Comparison of ENCODE assay signal across 9 mouse cellular contexts in the genomic region with DNA sequence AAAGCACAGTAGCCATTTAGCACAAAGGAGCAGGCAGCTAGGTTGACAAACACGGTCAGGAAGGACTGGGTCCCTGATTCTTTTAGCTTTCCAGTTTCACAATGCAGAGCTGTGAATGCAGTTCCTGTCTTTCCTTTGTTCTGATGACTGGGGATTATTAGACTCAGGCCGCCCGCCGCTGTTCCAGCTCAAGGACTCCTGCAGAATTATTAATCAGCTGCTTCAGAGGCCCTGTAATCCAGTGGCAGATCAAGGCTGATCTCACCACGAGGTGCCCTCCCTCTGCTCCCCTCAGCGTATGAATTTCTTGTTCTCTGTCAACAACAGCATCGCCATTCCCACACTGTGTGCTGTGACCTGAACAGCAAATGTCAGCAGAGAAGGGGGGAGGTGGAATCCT.
DNase-seq lines count a peak whose midpoint lies in the region; ATAC-seq lines count a peak whose summit lies in the region.
"Had no signal": no experiment of that assay in that cellular context is flagged by ENCODE, and none has a peak within 500 bp of the region (broad histone marks: within the 10 kb centered on the region; RNA-seq: fewer than 3 reads in every experiment).

No protein-coding gene starts in this region.

- H3K9ac ChIP-seq in heart, embryonic 14.5 days (ENCODE audit: low read length), result peak overlapping the region; percentile 21; the same call in 1 of the 2 replicates
- no peak overlapping the region; the same call in 1 of the 2 replicates for H3K9ac ChIP-seq in neural tube, embryonic 14.5 days (replicated peaks; ENCODE audit: low read depth, low read length)

- H3K9me3 ChIP-seq in heart, embryonic 14.5 days (ENCODE audit: control insufficient read depth, low read length), result no peaks in the 10 kb centered on the region
- H3K9me3 ChIP-seq in hindbrain, embryonic 10.5 days, result no peaks in the 10 kb centered on the region
- no peaks in the 10 kb centered on the region for H3K9me3 ChIP-seq in neural tube, embryonic 14.5 days (ENCODE audit: control insufficient read depth, low read length)

- H3K36me3 ChIP-seq in heart, embryonic 14.5 days (ENCODE audit: control insufficient read depth, insufficient read depth, low read length), result peaks cover 9% of the 10 kb centered on the region; the same call in 1 of the 2 replicates
- peaks cover 50% of the 10 kb centered on the region for H3K36me3 ChIP-seq in hindbrain, embryonic 10.5 days
- peaks cover 7% of the 10 kb centered on the region; the same call in 1 of the 2 replicates for H3K36me3 ChIP-seq in neural tube, embryonic 14.5 days (ENCODE audit: control insufficient read depth, insufficient read depth, low read length)

- peak overlapping the region; percentile 19 to 41; a peak in 2 of 4 replicates for H3K27ac ChIP-seq in heart, embryonic 14.5 days (replicated peaks in 1 of 2; ENCODE audit: control insufficient read depth in 1 of 2, insufficient read depth in 1 of 2, low read depth in 2 of 2, low read length in 2 of 2)
- H3K27ac ChIP-seq in hindbrain, embryonic 10.5 days, result peak overlapping the region; percentile 95
- H3K27ac ChIP-seq in neural tube, embryonic 14.5 days (ENCODE audit: low read depth, low read length), result peak overlapping the region; percentile 89
- H3K27ac ChIP-seq: macrophage had no signal

- H3K4me1 ChIP-seq in heart, embryonic 14.5 days (ENCODE audit: control insufficient read depth in 2 of 2, insufficient read depth in 2 of 2, low read length in 2 of 2), result peaks cover 17 to 31% of the 10 kb centered on the region in 2 experiments
- H3K4me1 ChIP-seq in hindbrain, embryonic 10.5 days (replicated peaks), result peaks cover 76% of the 10 kb centered on the region
- peaks cover 49% of the 10 kb centered on the region for H3K4me1 ChIP-seq in neural tube, embryonic 14.5 days (ENCODE audit: control insufficient read depth, insufficient read depth, low read length)

- WGBS in heart, embryonic 14.5 days, result 51% methylated on average over 7 of the region's 7 CpGs
- WGBS in hindbrain, embryonic 10.5 days, result 10% methylated on average over 7 of the region's 7 CpGs
- WGBS in neural tube, embryonic 14.5 days, result 2% methylated on average over 7 of the region's 7 CpGs

- 0 out of 2 replicates have a peak, but pooled peaks have one; percentile 19 for ATAC-seq in heart, embryonic 14.5 days (ENCODE audit: insufficient number of reproducible peaks, insufficient read depth, low FRiP score, low read depth)
- peak; percentile 83 for ATAC-seq in neural tube, embryonic 14.5 days (ENCODE audit: low read depth)
- no peak for ATAC-seq in erythroblast, adult 5-6 weeks (replicated peaks; ENCODE audit: low FRiP score, poor library complexity, severe bottlenecking)
- ATAC-seq in granulocyte monocyte progenitor cell, adult 5-6 weeks (replicated peaks; ENCODE audit: poor library complexity, severe bottlenecking), result no peak

- H3K4me2 ChIP-seq in heart, embryonic 14.5 days (ENCODE audit: low read length), result no peak overlapping the region
- no peak overlapping the region for H3K4me2 ChIP-seq in neural tube, embryonic 14.5 days (ENCODE audit: low read depth, low read length)

- no peak overlapping the region for H3K4me3 ChIP-seq in heart, embryonic 14.5 days (ENCODE audit: control insufficient read depth in 1 of 2, insufficient read depth in 1 of 2, low read depth in 1 of 2, low read length in 2 of 2)
- no peak overlapping the region for H3K4me3 ChIP-seq in hindbrain, embryonic 10.5 days
- H3K4me3 ChIP-seq in neural tube, embryonic 14.5 days (ENCODE audit: low read depth, low read length), result no peak overlapping the region

- no peaks in the 10 kb centered on the region for H3K27me3 ChIP-seq in heart, embryonic 14.5 days (ENCODE audit: control insufficient read depth, insufficient read depth, low read length)
- H3K27me3 ChIP-seq in hindbrain, embryonic 10.5 days (ENCODE audit: insufficient read depth, poor library complexity, severe bottlenecking), result no peaks in the 10 kb centered on the region
- H3K27me3 ChIP-seq in neural tube, embryonic 14.5 days (ENCODE audit: control insufficient read depth, insufficient read depth, low read length), result no peaks in the 10 kb centered on the region

- DNase-seq in heart, postnatal 4 days, result no peak
- DNase-seq in brain, adult 2 months (ENCODE audit: low read depth, low spot score), result peak; percentile 86
- DNase-seq in hindbrain, embryonic 10.5 days (ENCODE audit: low spot score), result peak; percentile 83
- peak; percentile 45 to 51 for DNase-seq in layer of hippocampus, postnatal 36 days

Comparison
In these comparisons a context has a peak if more than half of its experiments do, and no peak if none do; other contexts are left out.
1. ATAC-seq: peak in heart, embryonic 14.5 days (single experiment) and neural tube, embryonic 14.5 days (single experiment); none in erythroblast, adult 5-6 weeks (single experiment) and granulocyte monocyte progenitor cell, adult 5-6 weeks (single experiment).
2. H3K27ac ChIP-seq: peak in every context shown above with its lines; median percentile 95 in hindbrain, embryonic 10.5 days; 89 in neural tube, embryonic 14.5 days; 30 in heart, embryonic 14.5 days.